Mouse (Mus musculus) forelimb bud, embryonic 11.5 days (tissue): ENCODE measurements around the gene Islr.
"Not testable (repeated sequence)": the region's sequence is repeated elsewhere in the genome, so short reads cannot be mapped to it uniquely, and the experiment has no call there.

Experiments used
- DNase-seq: peaks from one replicate; pipeline ENCODE4 v3.0.0-alpha.2; 2012; ENCODE audit warnings: low read depth, low spot score

Islr gene

DNA sequence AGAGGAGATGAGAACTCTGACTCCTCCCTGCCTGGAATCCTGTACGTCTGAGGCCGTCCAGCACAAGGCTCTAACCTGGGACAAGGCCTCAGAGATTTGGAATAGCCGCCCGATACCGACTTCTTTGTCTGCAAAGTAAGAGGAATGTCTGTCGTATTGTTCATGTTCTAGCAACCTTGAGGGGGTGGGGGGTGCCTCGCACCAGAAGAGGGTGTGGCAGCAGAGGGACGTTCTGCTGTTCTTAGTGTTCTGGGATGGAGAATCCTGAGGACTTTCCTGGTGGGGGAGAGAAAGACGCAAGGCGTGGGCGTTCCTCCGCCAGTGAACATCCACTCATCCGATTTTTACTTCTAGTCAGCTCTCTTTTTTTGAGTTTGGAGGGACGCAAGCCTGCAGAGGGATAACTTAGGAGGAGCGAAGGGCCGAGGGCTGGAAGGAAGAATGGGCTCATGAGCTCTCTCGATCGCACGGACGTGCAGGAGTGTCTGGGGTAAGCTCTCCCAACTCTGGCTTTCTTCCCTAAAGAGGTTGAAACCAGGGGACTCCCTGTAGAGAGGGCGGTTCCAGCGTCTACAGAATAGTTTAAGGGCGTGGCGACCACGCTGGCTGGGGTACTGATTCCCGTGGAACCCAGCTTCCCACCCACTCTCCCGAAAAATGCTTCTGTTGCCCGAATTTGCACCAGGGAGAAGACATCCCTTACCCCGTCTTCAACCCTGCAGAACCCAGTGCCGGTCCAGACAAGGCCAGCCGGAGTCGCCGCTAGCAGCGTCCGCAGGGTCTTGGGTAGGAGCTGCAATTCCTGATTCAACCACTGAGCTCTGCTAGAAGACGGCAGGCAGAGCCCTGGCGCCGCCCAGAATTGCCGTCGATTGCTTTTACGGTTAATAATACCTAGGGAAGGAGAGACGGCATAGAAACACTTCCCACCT is at the start of gene Islr, which contains the start of gene Islr2:
Gene Islr (minus strand): TSS at position 791 of the 932 bp plus-strand sequence.
Gene Islr2 (minus strand): TSS at position 804 of the 932 bp plus-strand sequence.
- DNase-seq: peak; percentile 82

DNA sequence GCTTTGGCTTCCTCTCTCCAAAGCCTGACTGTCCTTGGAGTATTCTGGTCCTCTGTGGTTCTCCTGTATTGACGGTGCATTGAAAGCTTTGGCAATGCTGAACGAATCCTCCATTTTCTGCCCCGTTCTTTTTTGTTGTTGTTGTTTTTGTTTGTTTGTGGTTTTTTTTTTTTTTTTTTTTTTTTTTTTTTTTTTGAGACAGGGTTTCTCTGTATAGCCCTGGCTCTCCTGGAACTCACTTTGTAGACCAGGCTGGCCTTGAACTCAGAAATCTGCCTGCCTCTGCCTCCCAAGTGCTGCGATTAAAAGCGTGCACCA is 49.7 kb upstream of the Islr start:
- not testable (repeated sequence) for DNase-seq

DNA sequence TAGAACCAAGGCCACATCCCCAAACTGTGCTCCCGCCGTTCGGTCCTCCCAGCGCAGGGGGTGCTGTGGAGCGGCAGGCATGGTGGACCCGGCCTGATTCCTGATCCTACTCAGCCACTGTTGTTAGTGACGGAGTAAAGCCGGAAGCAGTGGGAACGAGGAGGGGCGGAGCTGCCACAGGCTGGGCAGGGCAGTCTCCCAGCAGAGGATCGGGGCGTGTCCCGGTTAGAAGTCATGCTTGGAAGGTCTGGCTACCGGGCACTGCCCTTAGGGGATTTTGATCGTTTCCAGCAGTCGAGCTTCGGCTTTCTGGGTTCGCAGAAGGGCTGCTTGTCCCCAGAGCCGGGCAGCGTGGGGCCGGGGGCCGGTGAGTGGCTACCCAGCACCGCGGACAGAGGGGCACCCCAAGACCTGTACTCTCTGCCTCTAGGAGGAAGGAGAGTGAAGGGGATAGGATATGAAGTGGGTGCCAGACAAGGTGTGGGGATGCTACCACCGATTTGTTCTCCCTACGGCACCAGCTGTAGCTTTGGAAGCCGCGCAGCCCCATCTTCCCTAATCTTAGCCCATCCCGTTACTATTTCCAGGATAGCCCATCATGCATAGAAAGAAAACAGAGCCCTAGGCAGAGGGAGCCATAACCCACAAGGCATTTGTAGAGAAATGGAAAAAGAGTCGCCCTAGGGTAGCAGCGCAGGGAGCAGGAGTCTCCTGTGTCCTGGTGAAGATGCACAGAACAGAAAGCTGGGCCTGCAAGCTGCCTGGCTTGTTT is 49.1 kb upstream of the Islr start, which contains the start of gene Stoml1:
Gene Stoml1 (plus strand): TSS at position 132 of the 772 bp plus-strand sequence.
- peak; percentile 91 for DNase-seq

DNA sequence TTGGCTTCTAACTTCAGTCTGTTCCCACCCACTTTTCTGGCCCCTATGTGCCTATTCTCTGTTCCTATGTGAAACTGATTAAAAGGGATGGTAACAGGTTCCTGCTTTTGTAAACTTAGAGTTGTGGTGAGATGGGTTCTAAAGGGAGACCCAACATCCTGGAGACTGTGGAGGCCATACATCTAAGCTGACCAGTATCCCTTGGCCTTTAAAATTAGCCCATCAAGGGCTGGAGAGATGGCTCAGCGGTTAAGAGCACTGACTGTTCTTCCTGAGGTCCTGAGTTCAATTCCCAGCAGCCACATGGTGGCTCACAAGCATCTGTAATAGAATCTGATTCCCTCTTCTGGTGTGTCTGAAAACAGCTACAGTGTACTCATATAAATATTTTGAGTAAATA is 46.6 kb upstream of the Islr start:
- not testable (repeated sequence) for DNase-seq

DNA sequence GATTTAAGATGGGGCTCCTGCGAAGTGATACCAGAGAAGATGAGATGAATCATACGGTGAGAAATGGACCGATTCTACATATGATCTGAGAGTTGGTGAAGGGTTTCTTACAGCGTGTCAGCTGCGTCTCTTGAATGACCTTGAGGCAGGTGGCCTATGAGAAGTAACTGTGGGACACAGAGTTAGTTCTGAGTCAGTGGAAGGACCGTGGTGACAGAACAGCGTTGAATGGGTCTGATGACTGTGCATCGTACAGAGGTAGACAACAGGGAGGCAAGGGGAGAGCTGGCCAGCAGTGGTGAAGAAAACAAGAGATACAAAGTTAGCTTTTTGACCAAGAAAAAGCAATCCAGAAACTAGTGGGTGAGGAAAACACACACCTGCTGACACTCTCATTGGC is 46.2 kb upstream of the Islr start:
- DNase-seq: no peak

DNA sequence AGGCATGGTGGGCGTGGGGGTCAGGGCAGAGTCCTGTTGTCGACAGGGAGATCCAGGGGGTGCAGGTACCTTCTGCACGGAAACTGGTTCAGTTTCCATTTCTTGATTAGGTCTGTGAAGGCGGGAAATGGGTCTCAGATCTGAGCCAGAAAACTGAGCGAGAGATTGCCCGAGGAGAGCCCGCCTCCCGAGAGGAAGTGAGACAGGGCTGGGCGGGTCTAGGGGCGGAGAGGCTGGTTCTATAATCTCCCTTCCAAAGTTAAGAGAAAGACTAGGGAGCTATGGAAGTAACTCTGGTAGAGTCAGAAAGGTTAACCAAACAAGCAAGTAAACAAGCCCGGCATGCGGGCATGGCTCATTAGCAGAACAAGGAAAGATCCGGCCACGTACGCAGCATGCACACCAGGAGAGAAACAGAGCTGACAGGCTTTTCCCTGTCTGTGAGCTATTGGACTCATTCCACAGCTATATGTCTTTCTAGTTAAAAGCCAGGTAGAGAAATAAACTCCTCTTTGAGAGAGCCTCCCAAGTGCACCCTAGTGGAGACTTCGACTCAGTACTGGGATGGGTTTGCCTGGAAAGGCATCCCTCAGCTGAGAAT is 45.6 kb upstream of the Islr start, which contains the start of gene Pml:
Gene Pml (minus strand): TSS at position 195 of the 601 bp plus-strand sequence.
- DNase-seq: peak; percentile 40

DNA sequence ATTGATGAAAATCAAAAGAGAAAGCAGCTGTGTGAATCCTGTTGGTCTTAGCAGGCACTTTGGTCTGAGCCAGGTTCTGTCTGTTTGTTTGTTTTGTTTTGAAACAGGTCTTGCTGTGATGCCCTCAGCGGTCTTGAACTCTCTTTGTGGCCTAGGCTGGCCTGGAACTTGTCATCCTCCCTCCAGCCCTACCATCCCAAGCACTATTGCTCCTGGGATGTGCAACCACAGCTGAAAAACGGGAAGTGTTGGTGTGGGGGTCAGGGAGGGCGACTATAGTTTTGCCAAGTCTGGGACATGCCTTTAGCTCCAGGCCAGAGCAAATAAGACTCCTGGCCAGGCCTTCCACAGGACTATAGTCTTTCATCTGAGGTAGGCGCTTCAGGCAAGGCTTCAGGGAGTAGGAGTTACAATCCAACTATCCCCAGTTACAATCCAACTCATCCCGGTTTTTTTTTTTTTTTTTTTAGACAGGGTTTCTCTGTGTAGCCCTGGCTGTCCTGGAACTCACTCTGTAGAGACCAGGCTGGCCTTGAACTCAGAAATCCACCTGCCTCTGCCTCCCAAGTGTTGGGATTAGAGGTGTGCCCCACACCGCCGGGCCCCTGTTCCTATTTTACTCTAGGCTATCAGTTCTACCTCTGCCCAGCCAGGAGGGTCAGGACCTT is 44.8 kb upstream of the Islr start:
- no peak for DNase-seq

DNA sequence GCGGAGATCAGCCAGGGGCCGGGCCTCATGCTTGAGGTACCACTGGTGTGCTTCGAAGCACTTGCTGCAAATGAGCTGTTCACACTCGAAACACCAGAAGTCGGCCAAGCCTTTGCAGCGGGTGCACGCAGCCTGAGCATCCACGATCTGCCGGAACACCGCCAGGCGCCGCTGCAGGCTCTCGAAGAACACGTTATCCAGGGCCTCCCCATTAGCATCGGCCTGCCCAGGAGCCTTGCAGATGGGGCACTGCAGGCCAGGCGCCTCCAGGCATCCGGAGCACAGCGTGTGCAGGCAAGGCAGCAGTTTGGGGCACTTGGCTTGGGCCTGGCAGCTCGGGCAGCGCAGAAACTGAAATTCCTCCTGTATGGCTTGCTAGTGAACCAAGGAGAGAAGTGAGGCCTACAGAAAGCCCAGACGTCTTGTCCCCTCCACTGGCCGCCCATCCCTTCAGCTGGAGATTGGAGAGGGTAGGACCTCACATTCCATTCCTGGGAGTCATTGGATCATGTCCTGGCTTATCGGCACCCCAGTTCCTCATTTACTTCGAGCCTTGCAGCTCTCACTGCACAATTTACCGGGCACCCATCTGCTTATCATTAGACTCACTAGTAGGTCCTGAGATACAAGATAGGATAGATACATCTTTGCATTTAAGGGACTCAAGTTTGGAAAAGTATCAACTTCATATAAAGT is 43.1 kb upstream of the Islr start:
- DNase-seq: peak; percentile 75

DNA sequence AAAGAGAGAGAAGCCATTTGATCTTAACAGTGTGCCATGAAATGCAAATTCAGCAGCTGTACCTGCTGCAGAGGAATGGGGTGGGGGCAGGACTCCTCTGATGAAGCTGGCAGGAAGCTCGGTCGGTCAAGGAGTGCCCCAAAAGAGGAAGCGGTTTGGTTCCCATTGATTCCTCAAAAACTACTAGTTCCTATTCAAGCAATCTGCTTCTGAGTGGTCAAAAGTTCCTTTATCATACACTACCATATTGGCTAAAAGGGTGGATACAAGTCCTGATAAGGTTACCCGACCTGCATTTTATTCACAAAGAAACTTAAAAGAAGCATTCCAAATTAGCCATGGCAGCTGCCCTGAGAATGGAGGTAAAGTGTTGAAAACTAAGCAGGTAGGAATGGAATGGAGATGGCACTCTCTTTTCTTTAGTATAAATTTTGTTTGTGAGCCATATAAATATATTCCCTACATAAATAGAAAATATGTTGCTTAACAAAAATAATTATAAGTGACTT is 42.0 kb upstream of the Islr start:
- no peak for DNase-seq

DNA sequence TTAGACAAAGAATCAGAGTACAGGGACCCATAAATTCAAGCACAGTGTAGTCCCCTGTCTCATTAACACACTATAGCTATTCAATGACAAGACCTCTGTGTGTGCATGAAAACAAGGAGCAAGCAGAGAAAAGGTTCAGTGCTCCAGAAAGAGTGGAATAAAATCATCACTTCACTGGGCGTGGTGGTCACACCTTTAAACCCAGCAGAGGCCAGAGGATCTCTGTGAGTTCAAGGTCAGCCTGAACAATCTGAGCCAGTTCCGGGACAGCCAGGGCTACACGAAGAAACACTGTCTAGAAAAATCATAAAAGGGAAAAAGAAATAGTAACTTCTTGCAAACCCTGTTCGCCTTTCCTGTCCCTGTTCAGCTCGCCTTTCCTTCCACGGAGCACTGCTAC is 39.6 kb upstream of the Islr start:
- no peak for DNase-seq

DNA sequence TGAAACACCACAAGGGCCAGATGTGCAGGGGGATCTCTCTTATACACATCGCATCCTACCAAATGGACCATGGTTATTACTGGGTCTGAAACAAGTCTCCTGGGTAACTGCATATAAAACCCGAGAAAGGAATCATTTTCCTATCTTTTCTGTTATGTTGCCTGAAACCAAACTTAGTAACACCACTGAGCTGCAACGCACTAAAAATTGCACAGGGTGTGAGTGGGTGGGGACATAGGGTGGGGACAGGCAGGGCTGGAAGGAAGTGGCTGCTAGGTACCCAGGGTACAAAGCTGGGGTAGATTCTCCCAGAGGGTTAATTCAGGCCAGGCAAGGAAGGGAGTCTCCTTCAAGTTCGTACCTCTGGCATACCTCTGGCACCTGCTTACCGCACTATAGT is 38.6 kb upstream of the Islr start:
- no peak for DNase-seq

DNA sequence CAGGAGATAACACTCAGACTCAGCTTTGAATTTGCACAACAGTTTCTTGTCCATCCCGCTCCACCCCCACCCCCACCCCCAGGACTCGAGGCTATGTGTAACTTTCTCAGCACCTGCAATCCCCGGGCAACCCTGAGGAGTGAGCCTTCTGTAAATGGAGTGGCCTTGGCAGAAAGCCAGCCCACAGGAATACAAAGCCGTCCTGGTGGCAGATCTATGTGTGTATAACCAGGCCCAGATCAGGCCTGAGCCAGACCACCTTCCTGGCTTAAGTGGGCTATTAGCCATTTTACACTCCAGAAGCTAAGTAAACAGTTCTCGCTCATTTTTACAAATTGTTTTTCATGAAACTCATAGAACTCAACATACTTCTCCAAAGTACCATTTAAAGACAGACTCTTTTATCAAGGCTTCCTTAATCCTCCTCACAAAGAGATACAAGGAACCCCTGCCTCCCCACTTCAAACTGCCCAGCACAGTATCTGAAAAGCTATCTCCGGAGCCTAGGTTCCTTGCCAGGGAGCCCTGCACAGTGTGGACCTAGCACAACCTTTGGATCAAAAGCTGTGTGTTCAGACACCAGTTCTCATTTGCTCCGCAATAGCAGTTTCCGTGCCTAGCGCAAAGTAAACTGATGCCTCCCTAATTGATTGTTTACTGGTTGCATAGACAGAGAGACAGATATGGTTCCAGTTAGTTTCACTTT is 37.8 kb upstream of the Islr start:
- DNase-seq: peak; percentile 56

DNA sequence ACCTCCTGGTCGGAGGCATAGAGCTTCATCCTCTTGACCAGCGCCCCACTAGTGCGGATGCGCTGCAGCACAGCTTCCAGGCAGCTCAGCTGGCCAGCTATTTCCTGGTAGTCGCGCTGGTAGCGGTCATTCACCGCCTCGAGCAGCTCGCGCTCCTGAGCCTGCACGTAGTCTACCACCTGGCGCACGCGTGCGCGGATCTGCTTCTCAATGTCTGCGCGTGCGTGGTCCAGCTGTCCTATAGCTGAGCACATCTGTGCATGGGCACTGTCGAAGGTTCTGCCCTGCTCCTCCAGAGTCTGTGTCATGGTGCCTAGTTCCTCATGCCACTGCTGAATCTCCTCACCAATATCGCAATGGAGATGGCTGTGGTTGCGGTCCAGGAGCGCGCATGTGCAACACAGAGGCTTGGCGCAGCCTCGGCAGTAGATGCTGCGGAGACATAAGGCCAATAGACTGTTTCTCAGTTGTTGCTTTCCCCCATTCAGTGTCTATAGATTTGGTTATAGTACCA is 30.5 kb upstream of the Islr start:
- DNase-seq: no peak

DNA sequence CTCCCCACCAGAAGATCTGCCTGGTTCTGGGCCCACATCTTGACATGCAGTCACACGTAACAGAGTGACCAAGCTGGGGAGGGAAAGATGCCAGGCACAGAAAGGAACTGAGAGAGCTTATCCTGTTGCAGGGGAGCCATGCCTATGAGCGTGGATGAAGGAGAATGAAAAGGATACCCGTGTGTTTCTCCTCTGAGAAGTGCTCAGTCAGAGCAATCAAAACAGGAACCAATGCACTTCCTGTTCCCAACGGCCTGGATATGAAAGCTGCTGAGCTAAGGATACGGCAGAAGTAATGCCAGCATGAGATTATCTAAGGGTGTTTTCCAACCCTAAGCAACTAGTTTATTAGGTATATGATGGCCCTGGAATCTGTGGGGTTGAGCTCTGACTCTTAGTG is 28.3 kb upstream of the Islr start:
- no peak for DNase-seq

DNA sequence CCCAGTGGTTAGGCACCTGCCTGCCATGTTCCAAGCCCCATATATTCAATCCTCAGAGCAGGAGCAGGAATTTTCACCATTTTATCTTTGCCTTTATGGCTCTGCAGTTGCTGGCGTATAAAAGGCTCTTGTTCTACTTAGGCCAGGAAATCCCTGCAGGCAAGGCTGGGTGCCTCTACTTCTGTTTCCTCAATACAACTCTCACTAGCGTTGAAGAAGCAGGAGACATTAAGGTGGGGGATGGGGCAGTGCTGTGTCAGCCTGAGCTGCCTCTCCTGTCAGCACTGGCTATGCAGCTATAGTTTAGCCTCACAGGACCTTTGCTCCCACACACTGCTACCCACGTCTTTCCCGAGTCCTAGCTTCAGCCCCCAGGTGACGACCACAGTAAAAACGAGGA is 27.6 kb upstream of the Islr start:
- no peak for DNase-seq

DNA sequence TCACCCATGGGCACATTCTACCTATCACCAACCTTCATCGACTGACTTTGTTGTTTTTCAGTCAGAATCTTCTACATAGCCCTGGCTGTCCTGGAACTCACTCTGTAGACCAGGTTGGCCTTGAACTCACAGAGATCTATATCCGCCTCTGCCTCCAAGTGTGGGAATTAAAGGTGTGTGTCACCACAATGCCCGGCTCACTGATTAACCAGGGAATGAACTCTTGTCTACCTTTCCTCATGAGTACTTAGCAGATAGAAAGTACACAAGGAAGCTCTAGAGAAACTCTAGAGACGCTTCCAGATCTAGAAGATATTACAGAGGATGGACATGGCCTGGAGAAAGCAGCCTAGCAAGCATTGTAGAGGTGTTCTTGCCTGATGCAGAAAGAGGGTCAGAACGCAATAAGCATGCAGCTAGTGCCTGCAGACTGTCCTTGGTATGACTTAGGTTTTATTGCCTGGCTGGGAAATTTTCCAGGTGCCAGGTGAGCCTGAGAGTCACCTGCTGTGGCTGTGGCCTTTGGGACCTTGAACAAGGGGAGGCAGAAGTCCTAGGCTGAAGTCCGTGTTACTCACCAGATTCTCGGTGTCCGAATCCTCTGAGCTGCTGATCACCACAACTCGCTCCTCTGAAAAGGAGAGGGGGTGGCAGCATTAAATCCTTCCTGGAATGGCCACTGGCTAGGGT is 24.8 kb upstream of the Islr start:
- no peak for DNase-seq

DNA sequence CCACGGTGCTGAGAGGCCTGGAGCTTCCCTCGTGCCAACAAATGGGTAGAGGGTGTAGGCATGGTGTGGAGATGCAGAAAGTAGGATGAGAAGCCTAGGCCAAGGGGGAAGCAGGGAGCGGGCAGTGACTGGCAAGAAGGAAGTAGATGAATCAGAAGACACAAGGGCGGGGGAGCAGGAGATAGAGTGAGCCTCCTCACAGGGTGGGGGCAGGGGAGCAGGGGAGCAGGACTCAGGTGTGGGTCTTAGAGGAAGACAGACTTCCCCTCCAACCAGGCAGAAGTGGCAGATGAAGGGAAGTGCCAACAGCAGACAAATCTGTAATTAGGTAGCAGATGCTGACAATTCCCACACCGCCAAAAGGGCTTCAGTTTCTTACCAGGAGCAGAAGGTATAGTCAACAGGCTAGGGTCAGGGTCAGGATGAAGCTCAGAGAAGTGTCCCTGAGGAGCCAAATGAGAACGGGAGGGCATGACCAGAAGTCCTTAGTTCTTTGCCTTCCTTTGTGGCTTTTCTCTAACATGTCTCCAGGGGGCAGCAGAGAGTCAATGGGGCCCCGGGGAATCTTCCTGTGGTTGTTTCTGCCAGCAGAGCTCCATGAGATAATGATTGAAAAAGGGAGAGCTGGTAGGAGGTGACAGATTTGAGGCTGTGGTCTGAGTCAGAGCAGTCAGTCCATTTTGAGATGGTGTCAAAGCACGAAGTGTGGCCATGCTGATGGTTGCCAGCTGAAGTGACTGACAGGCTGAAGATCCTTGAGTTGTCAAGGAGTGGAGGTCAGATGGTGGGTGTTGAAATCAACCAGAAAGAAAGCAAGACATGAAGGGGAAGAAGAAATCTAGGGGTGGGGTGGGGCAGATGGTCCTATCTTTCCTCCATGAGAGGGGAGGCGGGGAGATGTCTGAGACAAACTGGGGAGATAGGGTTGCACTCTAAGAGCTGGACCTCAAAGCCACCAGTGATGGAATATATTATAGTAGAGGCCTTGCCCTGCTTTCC is 22.1 kb upstream of the Islr start:
- peak; percentile 39 for DNase-seq

DNA sequence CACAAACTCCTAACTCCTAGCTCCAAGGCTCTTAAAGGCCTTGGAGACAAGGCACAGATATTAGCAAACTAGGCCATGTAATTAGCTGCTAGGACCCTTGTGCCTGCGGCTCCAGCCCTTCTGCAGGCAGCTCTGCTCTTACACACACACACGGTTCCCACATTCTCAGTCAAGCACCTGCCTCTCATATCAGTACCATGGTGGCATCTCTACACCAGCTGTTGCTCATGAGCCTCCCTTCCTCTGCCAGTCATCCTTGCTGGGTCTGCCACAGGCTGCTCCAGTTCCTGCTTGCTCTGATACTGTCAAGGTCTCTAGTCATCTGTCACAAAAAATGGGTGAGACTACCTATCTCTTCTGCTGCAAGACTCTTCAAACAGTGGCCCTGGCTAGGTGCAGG is 20.2 kb upstream of the Islr start:
- DNase-seq: no peak
